Mouse (Mus musculus) cerebellum, adult 2 months (tissue): ENCODE measurements at regions not wholly inside any gene's neighbourhood (a gene's known extent, or its start where the extent isn't known, plus 50 kb on each side); places are given as distances from the start of the nearest gene placed in this dataset.

Experiments
- CTCF ChIP-seq: fragments of 200-500 bp; IDR thresholded peaks from 2 replicates; pipeline ENCODE4 v1.5.1; 2011; ENCODE audit warnings: low read depth, mild to moderate bottlenecking, control low read depth, low read length, moderate library complexity, borderline replicate concordance; ENCODE audit not compliant: insufficient read depth
- POLR2A ChIP-seq: fragments of 200-500 bp; IDR thresholded peaks from 2 replicates; pipeline ENCODE4 v1.6.1; 2011; ENCODE audit warnings: low read length, control low read depth, borderline replicate concordance; ENCODE audit not compliant: insufficient read depth

DNA sequence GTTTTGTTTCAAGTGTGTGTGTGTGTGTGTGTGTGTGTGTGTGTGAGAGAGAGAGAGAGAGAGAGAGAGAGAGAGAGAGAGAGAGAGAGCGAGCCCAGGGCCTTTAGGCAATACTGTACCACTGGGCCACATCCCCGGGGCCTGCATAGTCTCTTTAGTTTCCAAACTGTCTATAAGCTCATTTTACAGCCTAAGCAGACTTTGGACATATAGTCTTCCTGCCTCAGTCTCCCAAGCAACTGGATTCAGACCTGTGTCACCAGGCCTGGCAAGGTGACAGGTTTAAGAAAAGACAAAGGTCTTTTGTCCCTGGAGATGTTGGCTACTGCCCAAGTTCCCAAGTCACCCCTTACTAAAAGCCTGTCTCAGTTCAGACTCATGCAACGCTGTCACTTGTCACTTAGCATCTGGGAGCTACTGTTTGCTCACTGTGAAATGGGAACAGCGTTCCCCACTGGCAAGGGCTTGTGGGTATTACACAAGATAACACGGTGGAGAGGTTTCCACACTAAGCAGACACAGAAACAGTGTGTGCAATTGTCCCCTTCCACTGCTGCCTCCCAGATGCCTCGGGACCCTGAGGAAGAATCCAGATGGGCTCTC, 113.6 kb upstream of the Irf2bp2 start:
- TF ChIP-seq POLR2A (no peak), CTCF (no peak)
